Mouse (Mus musculus) CH12.LX (cell line): ENCODE data around the gene Olfr877. TPM values are rescaled to one million over a fixed set of nuclear protein-coding genes. Genes with fewer than 3 reads are reported as not detected.

Source experiments
- DNase-seq: peaks from one replicate; pipeline ENCODE4 v3.0.0-alpha.2; 2013; ENCODE audit errors: extremely low read depth
- H3K27ac ChIP-seq: 2 replicates; pipeline ENCODE4 v1.5.1; 2012; ENCODE audit warnings: low read depth, mild to moderate bottlenecking, control low read depth, moderate library complexity; ENCODE audit not compliant: insufficient read depth
- H3K27me3 ChIP-seq: replicated peaks from 2 replicates; pipeline ENCODE3; 2012; ENCODE audit warnings: inconsistent platforms
- H3K36me3 ChIP-seq, 2 experiments: replicated peaks in 1 of 2; 2 replicates each; pipeline versions ENCODE3 to v1.6.1; 2012; ENCODE audit warnings: inconsistent platforms in 1 of 2, low read length in 1 of 2, mild to moderate bottlenecking in 1 of 2, mixed read lengths in 1 of 2, moderate library complexity in 1 of 2; ENCODE audit not compliant: control insufficient read depth in 1 of 2, insufficient read depth in 1 of 2
- H3K4me1 ChIP-seq, 2 experiments: 2 replicates each; pipeline ENCODE4 v1.6.1; 2012; ENCODE audit warnings: inconsistent platforms in 1 of 2, moderate library complexity in 1 of 2; ENCODE audit not compliant: insufficient read depth in 2 of 2, control insufficient read depth in 1 of 2
- H3K4me2 ChIP-seq: 2 replicates; pipeline ENCODE4 v1.6.1; 2012; ENCODE audit warnings: low read depth, mild to moderate bottlenecking, control low read depth; ENCODE audit not compliant: poor library complexity, insufficient read depth, severe bottlenecking
- H3K4me3 ChIP-seq, 3 experiments: fragments of 150-350 bp in 1 of 3; sonication (generic) in 1 of 3; replicated peaks in 1 of 3; 2 replicates each; pipeline versions ENCODE3 to v1.5.1; 2011 to 2012; ENCODE audit warnings: low read depth in 2 of 3, low read length in 2 of 3, mild to moderate bottlenecking in 2 of 3, moderate library complexity in 2 of 3, control low read depth in 1 of 3, improper control_type of control experiment in 1 of 3, inconsistent platforms in 1 of 3, mixed read lengths in 1 of 3; ENCODE audit not compliant: poor library complexity in 1 of 3
- H3K79me2 ChIP-seq: replicated peaks from 2 replicates; pipeline ENCODE4 v1.6.1; 2012; ENCODE audit warnings: mild to moderate bottlenecking, moderate library complexity; ENCODE audit not compliant: control insufficient read depth, poor library complexity, insufficient read depth, severe bottlenecking; ENCODE audit errors: extremely low read depth
- H3K9ac ChIP-seq: 2 replicates; pipeline ENCODE4 v1.6.1; 2012; ENCODE audit warnings: low read depth, mild to moderate bottlenecking, control low read depth, moderate library complexity; ENCODE audit not compliant: insufficient read depth
- H3K9me3 ChIP-seq: replicated peaks from 2 replicates; pipeline ENCODE3; 2012; ENCODE audit warnings: low read length, inconsistent platforms, mixed read lengths
- BHLHE40 ChIP-seq: IDR thresholded peaks from 2 replicates; pipeline ENCODE4 v1.6.1; 2011; ENCODE audit warnings: mild to moderate bottlenecking, low read depth, low read length, improper control_type of control experiment
- CHD1 ChIP-seq: IDR thresholded peaks from 2 replicates; pipeline ENCODE4 v1.6.1; 2012; ENCODE audit warnings: low read depth, low read length, improper control_type of control experiment, inconsistent platforms
- CTCF ChIP-seq, 2 experiments: IDR thresholded peaks in 1 of 2; conservative IDR thresholded peaks in 1 of 2; 2 replicates each; pipeline ENCODE4 v1.5.1; 2011 to 2012; ENCODE audit warnings: low read depth in 2 of 2, low read length in 2 of 2, improper control_type of control experiment in 1 of 2, inconsistent platforms in 1 of 2, mild to moderate bottlenecking in 1 of 2, moderate library complexity in 1 of 2
- E2F4 ChIP-seq: IDR thresholded peaks from 2 replicates; pipeline ENCODE4 v1.6.1; 2011; ENCODE audit warnings: low read depth, low read length, improper control_type of control experiment; ENCODE audit not compliant: insufficient replicate concordance
- ELF1 ChIP-seq: IDR thresholded peaks from 2 replicates; pipeline ENCODE4 v1.6.1; 2014; ENCODE audit warnings: low read depth, mild to moderate bottlenecking, inconsistent platforms, low read length, improper control_type of control experiment
- HCFC1 ChIP-seq: IDR thresholded peaks from 2 replicates; pipeline ENCODE4 v1.6.1; 2012; ENCODE audit warnings: low read depth, mild to moderate bottlenecking, inconsistent platforms, low read length, improper control_type of control experiment
- JUND ChIP-seq: conservative IDR thresholded peaks from 2 replicates; pipeline ENCODE4 v1.6.1; 2011; ENCODE audit warnings: low read depth, low read length, improper control_type of control experiment
- MAFK ChIP-seq: IDR thresholded peaks from 2 replicates; pipeline ENCODE4 v1.6.1; 2011; ENCODE audit warnings: low read length, improper control_type of control experiment; ENCODE audit not compliant: insufficient replicate concordance
- MAZ ChIP-seq: IDR thresholded peaks from 2 replicates; pipeline ENCODE4 v1.6.1; 2012; ENCODE audit warnings: low read depth, mild to moderate bottlenecking, inconsistent platforms, low read length, improper control_type of control experiment, moderate library complexity
- MEF2A ChIP-seq: IDR thresholded peaks from 2 replicates; pipeline ENCODE4 v1.6.1; 2014; ENCODE audit warnings: low read depth, mild to moderate bottlenecking, inconsistent platforms, low read length, improper control_type of control experiment, borderline replicate concordance
- MYC ChIP-seq: IDR thresholded peaks from 2 replicates; pipeline ENCODE4 v1.6.1; 2011; ENCODE audit warnings: low read depth, mild to moderate bottlenecking, improper control_type of control experiment, low read length
- NELFE ChIP-seq: IDR thresholded peaks from 2 replicates; pipeline ENCODE4 v1.6.1; 2011; ENCODE audit warnings: low read depth, low read length, improper control_type of control experiment
- NRF1 ChIP-seq: IDR thresholded peaks from 2 replicates; pipeline ENCODE4 v1.6.1; 2014; ENCODE audit warnings: low read depth, mild to moderate bottlenecking, inconsistent platforms, low read length, improper control_type of control experiment, moderate library complexity
- PAX5 ChIP-seq: IDR thresholded peaks from 2 replicates; pipeline ENCODE4 v1.6.1; 2012; ENCODE audit warnings: low read length, inconsistent platforms, mixed read lengths
- POLR2A ChIP-seq: IDR thresholded peaks from 2 replicates; pipeline ENCODE4 v1.6.1; 2011; ENCODE audit warnings: low read depth, mild to moderate bottlenecking, improper control_type of control experiment, low read length
- RAD21 ChIP-seq: IDR thresholded peaks from 2 replicates; pipeline ENCODE4 v1.6.1; 2011; ENCODE audit warnings: low read depth, mild to moderate bottlenecking, low read length, improper control_type of control experiment, moderate library complexity
- RCOR1 ChIP-seq: conservative IDR thresholded peaks from 2 replicates; pipeline ENCODE4 v1.6.1; 2012; ENCODE audit warnings: low read depth, mild to moderate bottlenecking, inconsistent platforms, low read length, improper control_type of control experiment
- SMC3 ChIP-seq: IDR thresholded peaks from 2 replicates; pipeline ENCODE4 v1.6.1; 2011; ENCODE audit warnings: low read depth, low read length, improper control_type of control experiment
- UBTF ChIP-seq: IDR thresholded peaks from 2 replicates; pipeline ENCODE4 v1.6.1; 2012; ENCODE audit warnings: low read depth, mild to moderate bottlenecking, inconsistent platforms, low read length, improper control_type of control experiment, moderate library complexity
- USF1 ChIP-seq: IDR thresholded peaks from 2 replicates; pipeline ENCODE4 v1.6.1; 2014; ENCODE audit warnings: low read depth, mild to moderate bottlenecking, inconsistent platforms, low read length, improper control_type of control experiment
- USF2 ChIP-seq: conservative IDR thresholded peaks from 2 replicates; pipeline ENCODE4 v1.6.1; 2011; ENCODE audit warnings: low read depth, low read length, improper control_type of control experiment
- ZKSCAN1 ChIP-seq: IDR thresholded peaks from 2 replicates; pipeline ENCODE4 v1.6.1; 2012; ENCODE audit warnings: low read depth, inconsistent platforms, low read length, improper control_type of control experiment, borderline replicate concordance
- ZMIZ1 ChIP-seq: IDR thresholded peaks from 2 replicates; pipeline ENCODE4 v1.6.1; 2012; ENCODE audit warnings: low read depth, mild to moderate bottlenecking, inconsistent platforms, low read length, improper control_type of control experiment
- ZNF384 ChIP-seq: IDR thresholded peaks from 2 replicates; pipeline ENCODE4 v1.6.1; 2012; ENCODE audit warnings: low read depth, low read length, improper control_type of control experiment, inconsistent platforms
- dilution Hi-C: fragments of 300-500 bp; cut with MboI; formaldehyde crosslinking; loops from 2 replicates; pipeline ENCODE4 v1.14.3; 2020; ENCODE audit warnings: low sequenced_read_pairs; ENCODE audit not compliant: extremely low pct_unique_long_range_greater_than_20kb, extremely low pct_ligation_motif_present
- in situ Hi-C: fragments of 300-500 bp; cut with MboI; formaldehyde crosslinking; loops from 3 replicates; pipeline ENCODE4 v1.14.3; 2019; ENCODE audit warnings: low sequenced_read_pairs, low pct_ligation_motif_present, low pct_unique_long_range_greater_than_20kb, mixed read lengths
- polyA plus RNA-seq: library from polyadenylated mRNA; unstranded; fragments of >175 nt; gene quantifications from 2 replicates; pipeline ENCODE4 v1.2.1, GENCODE M21; 2012; ENCODE audit warnings: low read depth; ENCODE audit not compliant: insufficient read length
- total RNA-seq, 2 experiments: library from RNA; depleted of rRNA; stranded (reverse); fragments of 300-350 nt in 1 of 2; fragments of >200 nt in 1 of 2; gene quantifications; 2 replicates each; pipeline ENCODE4 v1.2.3; 2012 to 2014

Olfr877 gene
- total and polyA plus RNA-seq, 3 experiments = not detected

DNA sequence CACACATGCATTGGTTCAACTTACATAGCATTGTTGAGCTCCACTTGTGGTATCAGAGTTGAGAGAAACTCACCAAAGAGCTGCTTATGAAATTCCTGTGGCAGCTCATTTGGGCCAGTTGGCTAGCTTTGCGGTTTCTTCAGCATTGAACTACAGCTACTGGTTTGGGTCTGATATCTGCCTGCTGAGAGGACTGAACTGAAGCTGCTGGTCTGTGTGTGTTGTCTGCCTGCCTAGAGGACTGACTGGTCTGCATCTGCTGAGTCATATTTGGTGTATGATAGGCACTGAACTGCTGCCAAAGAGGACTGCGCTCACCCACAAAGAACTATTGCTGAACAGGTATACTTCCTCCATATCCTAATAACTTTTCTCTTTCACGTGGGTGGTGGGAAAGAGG is 45.6 kb upstream of the Olfr877 start:
- Histone ChIP-seq H3K79me2 (no peaks in the 10 kb centered on the region), H3K4me3 (no peak overlapping the region), H3K9ac (no peak overlapping the region), H3K36me3 (no peaks in the 10 kb centered on the region), H3K4me2 (no peak overlapping the region), H3K27ac (no peak overlapping the region), H3K9me3 (no peaks in the 10 kb centered on the region), H3K27me3 (no peaks in the 10 kb centered on the region), H3K4me1 (peaks cover 0 to 13% of the 10 kb centered on the region in 2 experiments; a peak in 2 of 4 replicates)
- in situ Hi-C loops = no loop called here
- DNase-seq = no peak
- TF ChIP-seq MEF2A (no peak), UBTF (no peak), ZMIZ1 (no peak), JUND (no peak), MAFK (no peak), ELF1 (no peak), CHD1 (no peak), PAX5 (no peak), ZNF384 (no peak), HCFC1 (no peak), MYC (no peak)
- dilution Hi-C loops = no loop called here

DNA sequence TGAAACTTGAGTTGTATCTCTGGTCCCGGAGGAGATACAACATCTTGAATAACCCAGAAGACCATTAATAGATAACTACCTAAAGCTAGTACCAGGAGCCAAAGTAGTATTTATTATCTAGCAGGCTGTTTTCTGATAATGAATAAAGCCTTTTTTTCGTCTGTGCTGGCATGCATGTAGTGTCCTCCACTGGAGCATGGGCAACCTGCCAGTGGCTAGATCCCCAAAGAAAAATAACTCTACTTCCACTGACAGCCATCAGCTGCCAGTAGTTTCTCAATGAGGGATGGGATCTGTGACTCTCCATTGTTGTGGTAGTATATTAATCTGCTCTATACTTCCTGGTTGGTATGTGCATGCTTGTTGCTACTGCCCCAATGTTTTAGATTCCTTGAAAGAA is 45.1 kb upstream of the Olfr877 start:
- in situ Hi-C loops (no loop called here), dilution Hi-C loops (no loop called here)
- Histone ChIP-seq H3K36me3 (no peaks in the 10 kb centered on the region), H3K27me3 (no peaks in the 10 kb centered on the region), H3K4me2 (no peak overlapping the region), H3K9ac (no peak overlapping the region), H3K79me2 (no peaks in the 10 kb centered on the region), H3K4me3 (no peak overlapping the region), H3K27ac (no peak overlapping the region), H3K9me3 (no peaks in the 10 kb centered on the region), H3K4me1 (peaks cover 0 to 13% of the 10 kb centered on the region in 2 experiments; a peak in 2 of 4 replicates)
- DNase-seq = no peak
- TF ChIP-seq RCOR1 (no peak), POLR2A (no peak), ZNF384 (no peak), SMC3 (no peak), ZKSCAN1 (no peak), NRF1 (no peak)

GRCm38 (mm10) chr9:37814696-37815095 is 39.4 kb upstream of the Olfr877 start:
- Histone ChIP-seq H3K4me2 (no peak overlapping the region), H3K79me2 (no peaks in the 10 kb centered on the region), H3K27me3 (no peaks in the 10 kb centered on the region), H3K9ac (no peak overlapping the region), H3K9me3 (no peaks in the 10 kb centered on the region), H3K27ac (no peak overlapping the region), H3K4me3 (no peak overlapping the region), H3K36me3 (no peaks in the 10 kb centered on the region), H3K4me1 (no peaks in the 10 kb centered on the region)
- in situ Hi-C loops = no loop called here
- DNase-seq = no peak
- TF ChIP-seq JUND (no peak), MAFK (no peak), HCFC1 (no peak), ZKSCAN1 (no peak), USF1 (no peak), BHLHE40 (no peak), USF2 (no peak), CHD1 (no peak), RCOR1 (no peak), RAD21 (no peak), ZNF384 (no peak), E2F4 (no peak), CTCF (conservative IDR thresholded peaks at IDR 0.05 in 1 of 2, IDR thresholded peaks at IDR 0.05 in 1 of 2; ENCODE audit: low read depth in 2 of 2, low read length in 2 of 2) (no peak), ZMIZ1 (no peak), PAX5 (no peak), NELFE (no peak), MYC (no peak), MEF2A (no peak), MAZ (no peak)
- dilution Hi-C loops = no loop called here
